Mouse (Mus musculus) Muller cell, postnatal 12 days (primary cell): ENCODE measurements around the gene Ino80b.
A peak's percentile ranks its signal among the peaks of the same experiment; 100 is the strongest.

Experiments
- DNase-seq: peaks from one replicate; pipeline ENCODE4 v3.0.0-alpha.2; 2015; ENCODE audit errors: inconsistent ontology term

Ino80b gene

GRCm38 (mm10) chr6:83125331-83125730 is at the start of gene Ino80b:
TSS of gene Ino80b (minus strand) at chr6:83125431.
- no peak for DNase-seq

DNA sequence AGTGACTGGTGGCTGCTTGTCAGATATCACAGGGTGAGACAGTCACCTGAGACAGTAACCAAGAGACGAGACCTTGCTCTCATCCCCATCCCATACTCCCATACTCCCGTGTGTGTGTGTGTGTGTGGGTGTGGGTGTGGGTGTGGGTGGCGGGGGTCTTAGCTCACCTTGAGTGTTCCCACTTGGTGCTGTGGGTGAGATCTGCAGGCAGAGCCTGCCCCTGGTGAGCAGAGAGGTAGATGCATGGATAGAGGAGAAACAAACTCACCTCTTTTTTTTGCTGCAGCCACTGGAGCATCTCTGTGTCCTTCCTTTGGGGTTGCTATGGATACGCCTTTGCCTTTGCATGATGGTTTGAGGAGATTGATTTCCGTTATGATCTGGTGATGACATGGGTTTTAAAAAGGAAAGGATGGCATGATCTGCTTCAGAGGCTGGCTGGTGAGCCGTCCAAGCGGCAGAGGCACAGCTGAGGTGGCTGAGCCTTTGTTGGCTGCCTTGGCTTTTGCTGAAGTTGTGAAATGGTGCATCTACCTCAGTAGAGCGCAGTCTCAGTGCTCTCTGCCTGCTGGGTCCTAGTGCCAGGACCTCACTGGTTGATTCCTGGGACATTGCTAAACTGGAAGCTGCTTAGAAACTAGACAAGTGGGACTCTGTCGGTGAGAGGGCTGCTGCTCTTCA is 47.1 kb upstream of the Ino80b start:
- DNase-seq = no peak

- no peak for DNase-seq
These were observed 45.8 kb upstream of the Ino80b start for GRCm38 (mm10) chr6:83171063-83171462.

DNA sequence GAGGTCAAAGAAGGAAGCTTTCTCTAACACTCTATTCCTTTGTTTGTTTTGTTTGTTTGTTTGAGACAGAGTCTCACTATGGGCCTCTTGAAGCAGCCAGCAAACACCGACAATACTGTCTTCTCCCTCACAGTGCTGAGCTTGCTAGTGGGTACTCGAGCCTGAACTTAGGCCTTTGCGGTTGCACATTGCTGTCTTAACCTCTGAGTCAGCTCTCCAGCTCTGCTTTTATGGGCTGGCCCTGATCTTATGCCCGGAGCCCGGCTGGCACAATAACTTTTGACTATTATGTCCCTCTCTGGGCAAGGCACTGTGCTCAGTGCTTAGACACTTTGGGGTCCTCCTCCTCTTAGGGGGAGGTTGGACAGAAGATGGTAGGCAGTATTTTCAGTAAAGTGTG is 44.6 kb upstream of the Ino80b start:
- peak; percentile 14 for DNase-seq

- peak; percentile 38 for DNase-seq
These were observed 41.0 kb upstream of the Ino80b start for GRCm38 (mm10) chr6:83166243-83166630.

GRCm38 (mm10) chr6:83165607-83166242 is 40.5 kb upstream of the Ino80b start, which contains the start of gene Dctn1:
TSS of gene Dctn1 (plus strand) at chr6:83165920.
- DNase-seq = peak; percentile 94

DNA sequence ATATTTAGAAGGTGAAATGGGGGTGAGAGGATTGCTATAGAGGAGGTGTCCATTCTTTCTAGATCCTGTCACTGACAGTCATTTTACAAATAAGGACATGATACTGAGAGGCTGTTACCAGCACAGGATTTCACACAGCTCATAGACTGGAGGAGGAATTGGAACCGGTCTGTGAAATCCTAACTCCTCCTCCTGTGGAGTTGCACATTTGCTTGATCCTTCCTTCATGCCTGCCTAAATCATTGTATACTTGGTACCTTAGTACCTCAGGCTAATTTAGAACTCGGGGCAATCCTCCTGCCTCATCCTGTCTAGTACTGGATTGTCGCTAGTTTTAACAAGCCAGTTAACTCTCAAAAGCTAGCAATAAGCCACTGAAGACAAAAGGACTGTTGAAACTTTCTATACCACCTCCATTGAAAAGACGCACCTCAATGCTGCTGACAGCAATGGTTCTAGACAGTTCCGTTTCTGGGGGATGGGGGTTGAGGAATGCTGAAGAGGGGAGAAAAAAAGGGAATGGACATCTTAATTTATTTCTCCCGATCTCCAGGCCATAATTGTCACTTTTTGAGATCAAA is 39.9 kb upstream of the Ino80b start:
- no peak for DNase-seq

- DNase-seq = peak; percentile 71
These were observed 37.5 kb upstream of the Ino80b start for GRCm38 (mm10) chr6:83162701-83163100.

GRCm38 (mm10) chr6:83161921-83162641 is 36.9 kb upstream of the Ino80b start:
- DNase-seq = peak; percentile 27

DNA sequence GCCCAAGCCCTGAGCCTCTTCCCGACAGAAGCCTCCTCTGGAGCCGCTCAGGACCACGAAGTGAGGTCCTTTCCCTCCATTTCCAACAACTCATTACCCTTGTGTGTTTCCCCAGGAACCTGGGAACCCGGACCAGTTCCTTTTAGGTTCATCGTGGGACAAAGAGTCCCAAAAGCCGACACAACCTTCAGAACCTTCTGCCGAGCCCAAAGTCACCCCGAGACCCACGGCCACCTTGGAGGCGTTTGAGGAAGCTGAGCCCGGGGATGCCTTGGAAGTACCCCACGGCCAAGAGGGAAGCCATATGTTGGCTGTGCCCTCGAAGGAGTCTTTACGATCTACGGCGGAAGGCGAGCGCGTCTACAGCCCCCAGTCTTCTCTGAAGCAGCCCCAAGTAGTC is 36.2 kb upstream of the Ino80b start:
- DNase-seq = no peak

DNA sequence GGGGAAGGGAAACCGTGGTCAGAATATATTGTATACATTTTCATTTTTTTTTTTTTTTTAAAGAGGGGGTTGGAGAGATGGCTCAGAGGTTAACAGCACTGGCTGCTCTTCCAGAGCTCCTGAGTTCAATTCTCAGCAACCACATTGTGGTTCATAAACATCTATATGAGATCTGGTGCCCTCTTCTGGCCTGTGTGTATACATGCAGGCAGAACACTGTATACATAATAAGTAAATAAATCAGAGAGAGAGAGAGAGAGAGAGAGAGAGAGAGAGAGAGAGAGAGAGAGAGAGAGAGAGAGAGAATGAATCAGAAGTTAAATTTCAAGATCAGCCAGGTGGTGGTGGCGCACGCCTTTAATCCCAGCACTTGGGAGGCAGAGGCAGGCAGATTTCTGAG is 34.2 kb upstream of the Ino80b start:
- DNase-seq = peak; percentile 35

GRCm38 (mm10) chr6:83156259-83156684 is 31.0 kb upstream of the Ino80b start, which contains the start of the genes Wdr54 and 1700003E16Rik:
TSS of gene Wdr54 (minus strand) at chr6:83156397.
TSS of gene 1700003E16Rik (plus strand) at chr6:83156404.
- peak; percentile 75 for DNase-seq

GRCm38 (mm10) chr6:83155552-83156238 is 30.5 kb upstream of the Ino80b start:
- no peak for DNase-seq

DNA sequence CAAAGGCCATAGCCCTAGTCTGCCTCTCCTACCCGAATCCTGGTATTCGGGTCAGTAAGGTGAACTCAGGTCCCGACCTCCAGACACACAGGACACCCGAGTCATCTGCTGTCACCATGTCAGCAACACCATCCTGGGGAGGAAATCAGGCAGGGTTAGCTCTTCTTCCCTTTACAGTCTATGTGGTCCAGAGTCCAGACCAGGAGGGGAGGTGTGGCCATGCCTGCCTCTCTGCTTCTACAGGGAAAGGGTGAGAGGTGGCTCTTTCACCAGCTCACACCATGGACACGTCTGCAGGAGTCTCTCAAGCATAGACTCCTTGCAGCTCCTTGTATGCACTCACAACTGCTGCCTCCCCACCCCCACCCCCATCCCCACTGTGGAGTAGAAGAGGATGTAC is 28.3 kb upstream of the Ino80b start:
- no peak for DNase-seq

GRCm38 (mm10) chr6:83153038-83153437 is 27.8 kb upstream of the Ino80b start:
- no peak for DNase-seq

DNA sequence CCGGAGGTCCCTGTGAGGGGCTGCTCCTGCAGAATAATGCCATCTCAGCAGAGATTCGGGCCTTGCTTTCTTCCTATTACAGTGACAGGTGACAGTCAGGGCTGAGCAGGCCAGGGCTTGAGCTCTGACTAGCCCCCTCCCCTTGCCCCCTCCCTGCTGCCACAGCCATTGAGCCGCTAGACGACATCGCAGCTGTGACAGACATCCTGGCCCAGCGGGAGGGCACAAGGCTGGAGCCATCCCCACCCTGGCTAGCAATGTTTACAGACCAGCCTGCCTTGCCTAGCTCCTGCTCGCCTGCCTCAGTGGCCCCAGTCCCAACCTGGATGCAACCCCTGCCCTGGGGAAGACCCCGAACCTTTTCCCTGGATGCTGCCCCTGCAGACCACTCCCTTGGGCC is 26.5 kb upstream of the Ino80b start:
- DNase-seq = no peak

DNA sequence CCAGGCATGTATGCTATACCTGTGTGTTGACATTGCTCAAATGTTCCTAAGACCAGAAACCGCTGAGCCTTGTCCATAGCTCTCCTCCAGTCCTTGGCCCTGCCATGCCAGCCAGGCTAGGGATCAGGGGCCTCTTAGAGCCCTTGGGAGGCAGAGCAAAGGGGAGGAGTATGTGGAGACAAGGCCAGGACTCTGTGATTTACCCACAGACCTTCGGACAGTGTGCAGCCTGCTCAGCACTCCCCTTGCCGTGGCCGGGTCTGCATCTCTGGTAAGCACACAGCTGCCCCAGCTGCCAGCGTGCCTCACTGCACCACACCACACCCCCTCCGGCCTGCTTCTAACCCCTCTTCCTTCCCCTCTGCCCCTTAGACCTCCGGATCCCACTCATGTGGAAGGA is 22.0 kb upstream of the Ino80b start:
- no peak for DNase-seq

- DNase-seq = no peak
These were observed 20.6 kb upstream of the Ino80b start for GRCm38 (mm10) chr6:83145805-83146204.

DNA sequence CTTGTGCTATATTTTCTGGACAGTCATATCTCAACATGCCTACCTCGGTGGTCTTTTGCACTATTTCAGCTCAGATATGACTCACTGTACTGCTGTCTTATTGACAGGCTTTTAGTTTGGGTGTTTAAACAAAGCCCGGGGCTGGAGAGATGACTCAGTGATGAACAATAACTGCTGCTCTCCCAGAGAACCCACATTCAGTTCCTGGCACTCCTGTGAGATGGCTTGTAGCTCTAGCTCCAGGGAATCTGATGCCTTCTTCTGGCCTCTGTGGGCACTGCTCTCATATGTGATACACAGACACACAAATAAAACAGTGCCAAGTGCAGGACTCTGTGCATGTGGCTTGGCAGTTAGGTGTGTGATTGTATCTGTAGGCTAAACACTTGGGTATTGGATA is 20.0 kb upstream of the Ino80b start:
- DNase-seq = peak; percentile 70

GRCm38 (mm10) chr6:83142886-83143285 is 17.7 kb upstream of the Ino80b start:
- no peak for DNase-seq

GRCm38 (mm10) chr6:83142211-83142731 is 17.0 kb upstream of the Ino80b start:
- DNase-seq = peak; percentile 54
